Mouse (Mus musculus) bone marrow, adult 2 months (tissue): ENCODE measurements around the gene Bcat2. TPM values are rescaled to one million over a fixed set of nuclear protein-coding genes. Genes with fewer than 3 reads are reported as not detected.
A peak's percentile ranks its signal among the peaks of the same experiment; 100 is the strongest.

ENCODE experiments used
- H3K27ac ChIP-seq: fragments of 200-500 bp; 2 replicates; pipeline ENCODE4 v1.5.1; 2012; ENCODE audit warnings: low read depth, mild to moderate bottlenecking, control low read depth, inconsistent platforms, low read length; ENCODE audit not compliant: control insufficient read depth, poor library complexity, insufficient read depth
- H3K4me1 ChIP-seq: fragments of 200-500 bp; 2 replicates; pipeline ENCODE4 v1.6.1; 2011; ENCODE audit warnings: low read length; ENCODE audit not compliant: control insufficient read depth, insufficient read depth
- H3K4me3 ChIP-seq: fragments of 200-500 bp; replicated peaks from 2 replicates; pipeline ENCODE3; 2011; ENCODE audit warnings: mild to moderate bottlenecking, low read depth, low read length, control low read depth; ENCODE audit not compliant: control insufficient read depth
- CTCF ChIP-seq: fragments of 200-500 bp; IDR thresholded peaks from 2 replicates; pipeline ENCODE4 v1.5.1; 2011; ENCODE audit warnings: low read length, control low read depth; ENCODE audit not compliant: control insufficient read depth, insufficient read depth
- POLR2A ChIP-seq: fragments of 200-500 bp; IDR thresholded peaks from 2 replicates; pipeline ENCODE4 v1.6.1; 2011; ENCODE audit warnings: low read depth, mild to moderate bottlenecking, control low read depth, low read length, borderline replicate concordance; ENCODE audit not compliant: control insufficient read depth
- WGBS: fragments of 180-500 bp; shearing (Covaris S2); methylation state at CpG from one replicate; pipeline ENCODE4 v1.1.7; 2018; 5-methylcytosine and 5-hydroxymethylcytosine counted together
- polyA plus RNA-seq: library from polyadenylated mRNA; stranded (reverse); fragments of >200 nt; gene quantifications from 2 replicates; pipeline ENCODE4 v1.2.4, GENCODE M21; 2011; ENCODE audit warnings: low replicate concordance; ENCODE audit not compliant: missing spikeins, insufficient read depth, insufficient read length

Bcat2 gene
- polyA plus RNA-seq, 1 experiment: 58.4 TPM

DNA sequence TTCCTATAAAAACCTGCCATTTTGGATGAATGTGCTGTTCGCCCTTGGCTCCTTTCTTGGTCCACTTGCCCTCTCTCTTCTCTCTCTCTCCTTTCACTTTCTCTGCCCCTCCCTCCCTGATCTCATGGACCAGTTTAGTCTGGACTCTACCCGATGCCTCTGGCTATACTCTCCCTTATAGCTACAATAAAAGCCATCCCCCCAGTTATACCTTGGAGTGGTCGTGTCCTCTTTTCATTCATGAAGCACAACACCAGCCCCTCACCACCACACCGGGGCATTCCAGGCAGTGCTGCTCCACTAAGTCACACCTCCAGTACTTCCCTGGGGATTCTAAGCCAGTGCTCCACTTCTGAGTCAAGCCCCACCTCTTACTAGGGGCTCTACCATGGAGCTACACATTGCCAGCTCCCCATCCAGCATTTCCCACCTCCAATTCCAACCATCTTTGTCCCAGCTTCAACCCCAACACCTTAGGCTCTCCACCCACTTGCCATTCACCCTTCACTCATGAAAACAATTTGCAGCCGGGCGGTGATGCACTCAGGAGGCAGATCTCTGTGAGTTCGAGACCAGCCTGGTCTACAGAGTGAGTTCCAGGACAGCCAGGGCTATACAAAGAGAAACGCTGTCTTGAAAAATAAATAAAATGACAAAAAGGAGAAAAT lies 2.7 kb upstream of the Bcat2 start:
- no peak overlapping the region for H3K4me3 ChIP-seq
- TF ChIP-seq POLR2A (no peak), CTCF (no peak)
- no peak overlapping the region for H3K27ac ChIP-seq
- 79% methylated on average over 8 of the region's 8 CpGs for WGBS
- peaks cover 3% of the 10 kb centered on the region; the same call in 1 of the 2 replicates for H3K4me1 ChIP-seq

GRCm38 (mm10) chr7:45567780-45568516 lies 2.0 kb upstream of the Bcat2 start:
- Histone ChIP-seq H3K4me1 (peaks cover 3% of the 10 kb centered on the region; the same call in 1 of the 2 replicates), H3K4me3 (peak overlapping the region; percentile 71), H3K27ac (peak overlapping the region; percentile 73)
- TF ChIP-seq POLR2A: peak; percentile 45; the same call in 1 of the 2 replicates
- no peak for TF ChIP-seq CTCF
- 1% methylated on average over 24 of the region's 24 CpGs for WGBS

DNA sequence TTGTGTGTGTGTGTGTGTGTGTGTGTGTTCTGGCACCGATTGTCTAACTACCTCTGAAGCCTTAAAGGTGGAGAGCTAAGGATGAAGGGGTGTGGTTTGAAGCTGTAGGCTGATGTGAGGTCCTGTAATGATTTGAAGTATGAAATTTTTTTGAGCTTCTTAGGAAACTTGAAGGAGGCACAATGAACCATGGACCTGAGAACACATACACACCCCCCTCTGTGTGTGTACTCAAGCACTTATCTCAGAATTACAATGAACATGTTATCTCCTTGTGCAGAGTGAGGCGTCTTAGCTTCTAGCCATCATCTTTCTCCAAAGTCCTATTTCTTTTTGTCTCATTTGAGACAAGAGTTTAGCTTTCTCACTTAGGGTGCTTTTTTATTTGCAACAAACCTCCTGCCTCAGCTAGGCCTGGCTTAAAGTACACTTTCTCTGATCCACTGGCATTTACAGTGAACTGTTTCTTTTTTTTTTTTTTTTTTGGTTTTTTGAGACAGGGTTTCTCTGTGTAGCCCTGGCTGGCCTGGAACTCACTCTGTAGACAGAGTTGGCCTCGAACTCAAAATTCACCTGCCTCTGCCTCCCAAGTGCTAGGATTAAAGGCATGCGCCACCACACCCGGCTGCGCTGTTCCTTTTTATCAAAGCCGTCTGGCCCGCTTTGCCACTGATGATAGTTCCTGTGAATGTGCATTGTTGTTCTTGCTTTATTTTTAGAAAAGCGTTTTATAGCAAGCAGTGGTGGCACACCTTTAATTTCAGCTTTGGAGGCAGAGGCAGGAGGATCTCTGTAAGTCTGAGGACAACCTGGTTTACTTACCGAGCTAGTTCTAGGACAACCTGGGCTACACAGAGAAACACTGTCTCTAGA lies 1.1 kb upstream of the Bcat2 start:
- peaks cover 5% of the 10 kb centered on the region; the same call in 1 of the 2 replicates for H3K4me1 ChIP-seq
- H3K4me3 ChIP-seq: no peak overlapping the region
- TF ChIP-seq POLR2A (no peak), CTCF (no peak)
- WGBS: 51% methylated on average over 10 of the region's 10 CpGs
- H3K27ac ChIP-seq: peak overlapping the region; percentile 73; the same call in 1 of the 2 replicates

DNA sequence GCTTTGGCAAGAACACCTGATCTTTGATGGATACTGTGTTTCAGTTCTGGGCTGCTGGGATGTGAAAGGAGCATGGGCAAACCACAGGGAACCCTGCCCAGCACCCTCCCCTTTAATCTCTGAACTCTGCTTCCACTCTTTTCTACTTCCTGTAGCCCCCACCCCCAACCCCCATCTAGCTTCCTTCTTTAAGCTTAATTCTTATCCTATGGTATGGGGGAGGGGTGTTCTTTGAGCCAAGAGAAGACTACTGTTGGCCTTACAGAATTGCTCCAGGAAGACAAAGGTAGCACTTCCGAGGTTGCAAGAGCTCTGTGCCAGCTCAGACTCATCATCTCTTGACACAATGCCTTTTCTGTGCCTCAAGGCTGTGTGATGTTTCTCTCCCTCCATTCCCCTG lies 2.0 kb downstream of the Bcat2 start:
- 7% methylated on average over 1 of the region's 1 CpGs for WGBS
- TF ChIP-seq CTCF: no peak
- no peak for TF ChIP-seq POLR2A
- H3K4me3 ChIP-seq: no peak overlapping the region
- peaks cover 5% of the 10 kb centered on the region; the same call in 1 of the 2 replicates for H3K4me1 ChIP-seq
- H3K27ac ChIP-seq: no peak overlapping the region

DNA sequence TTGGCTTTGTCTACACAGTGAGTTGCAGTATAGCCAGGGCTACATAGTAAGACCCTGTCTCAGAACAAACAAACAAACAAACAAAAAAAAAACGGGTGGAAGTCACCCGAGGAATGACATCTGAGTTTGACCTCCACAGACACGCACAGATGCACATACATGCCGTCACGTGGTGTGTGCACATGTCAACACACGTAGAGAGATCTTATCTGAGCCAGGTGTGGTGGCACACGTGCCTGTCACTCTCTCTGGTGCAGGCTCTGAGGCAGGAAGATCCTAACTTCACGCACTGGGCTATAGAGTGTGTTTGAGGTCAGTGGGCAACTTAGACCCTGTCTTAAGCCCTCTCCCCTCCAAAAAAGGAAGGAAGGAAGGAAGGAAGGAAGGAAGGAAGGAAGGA lies 4.0 kb downstream of the Bcat2 start:
- Histone ChIP-seq H3K4me1 (peaks cover 5% of the 10 kb centered on the region; the same call in 1 of the 2 replicates), H3K27ac (no peak overlapping the region), H3K4me3 (no peak overlapping the region)
- TF ChIP-seq POLR2A (no peak), CTCF (no peak)
- WGBS: 75% methylated on average over 8 of the region's 8 CpGs

DNA sequence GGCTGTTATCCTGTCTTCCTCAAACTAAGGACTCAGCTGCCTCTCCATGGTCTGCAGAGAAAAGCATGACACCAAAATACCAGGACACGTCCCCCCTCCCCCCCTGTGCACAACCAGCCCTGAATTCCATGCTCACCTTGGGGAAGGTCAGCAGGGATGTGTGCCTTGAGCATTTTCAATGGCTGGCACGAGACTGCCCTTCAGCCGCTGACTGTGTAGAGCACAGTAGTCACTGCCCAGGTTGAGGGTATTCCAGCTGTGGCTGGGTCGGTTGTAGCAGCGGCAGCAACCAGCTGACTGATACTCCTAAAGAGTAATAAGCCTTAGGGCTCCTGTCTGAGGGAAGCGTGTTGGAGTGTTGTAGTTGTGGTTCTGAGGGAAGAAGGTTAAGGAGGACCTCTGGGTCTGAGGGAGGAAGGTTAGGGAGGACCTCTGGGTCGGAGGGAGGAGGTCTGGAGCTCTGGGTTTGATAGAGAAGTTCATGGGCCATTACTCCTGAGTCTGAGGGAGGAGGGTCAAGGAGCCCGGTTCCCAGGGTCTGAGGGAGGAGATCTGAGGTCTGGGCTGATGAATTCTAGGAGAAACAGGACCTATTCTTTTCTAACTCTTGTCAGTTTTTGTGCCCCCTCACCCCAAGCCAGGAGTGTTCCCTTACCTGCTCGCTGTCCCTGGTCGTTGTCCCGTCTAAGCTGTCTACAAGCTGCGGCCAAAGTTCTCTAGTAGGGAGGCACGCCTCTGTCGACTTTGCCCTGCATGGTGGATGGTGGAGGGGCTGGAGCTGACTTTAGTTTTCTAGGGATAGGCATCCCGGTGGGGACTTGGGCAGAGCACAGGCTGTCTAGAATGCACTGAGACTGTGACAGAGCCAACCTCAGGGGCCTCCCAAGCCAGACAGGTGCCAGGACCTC lies 4.8 kb downstream of the Bcat2 start:
- WGBS: 87% methylated on average over 15 of the region's 15 CpGs
- no peak for TF ChIP-seq POLR2A
- TF ChIP-seq CTCF: no peak
- Histone ChIP-seq H3K4me1 (peaks cover 4% of the 10 kb centered on the region; the same call in 1 of the 2 replicates), H3K4me3 (no peak overlapping the region), H3K27ac (no peak overlapping the region)

DNA sequence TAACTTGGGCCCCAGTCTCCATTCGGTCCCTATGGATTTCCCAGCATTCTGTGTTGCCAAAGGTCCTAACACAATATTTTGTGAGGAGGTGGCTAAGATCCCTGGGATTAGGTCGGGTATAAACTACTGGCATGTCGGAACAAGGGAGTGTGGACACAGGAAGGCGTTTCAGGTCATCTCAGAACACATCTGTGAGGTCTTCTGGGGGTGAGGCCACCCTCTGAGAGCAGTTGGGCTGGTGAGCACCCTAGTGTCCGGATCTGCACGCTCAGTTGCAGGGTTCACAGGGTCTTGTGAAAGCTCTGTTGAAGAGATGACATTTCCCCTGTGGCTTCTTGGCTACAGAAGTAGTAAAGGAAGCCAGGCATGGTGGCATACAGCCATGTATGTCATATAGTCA lies 16.0 kb downstream of the Bcat2 start:
- no peaks in the 10 kb centered on the region; the same call in 1 of the 2 replicates for H3K4me1 ChIP-seq
- no peak overlapping the region for H3K4me3 ChIP-seq
- TF ChIP-seq POLR2A: no peak
- no peak for TF ChIP-seq CTCF
- WGBS: 71% methylated on average over 6 of the region's 6 CpGs
- H3K27ac ChIP-seq: no peak overlapping the region
